Mouse (Mus musculus) lung, embryonic 15.5 days (tissue): Measurements from ENCODE around the gene Olfr299. TPM values are rescaled to one million over a fixed set of nuclear protein-coding genes. Genes with fewer than 3 reads are reported as not detected.

Experiments used
- ATAC-seq: fragments of 200-750 bp; cut with Nextera tagmentation; 2 replicates; pipeline ENCODE4 v1.8.0; 2017; ENCODE audit warnings: moderate number of reproducible peaks, borderline replicate concordance; ENCODE audit not compliant: low FRiP score, low TSS enrichment; ENCODE audit errors: extremely low read depth
- H3K27ac ChIP-seq: fragments of 300-500 bp; sonication (generic); 2 replicates; pipeline ENCODE4 v1.5.1; 2015; ENCODE audit warnings: moderate library complexity, mild to moderate bottlenecking, inconsistent platforms
- H3K27me3 ChIP-seq: fragments of 300-500 bp; sonication (generic); 2 replicates; pipeline ENCODE4 v1.6.1; 2015; ENCODE audit warnings: inconsistent platforms
- H3K36me3 ChIP-seq: fragments of 300-500 bp; sonication (generic); 2 replicates; pipeline ENCODE4 v1.6.1; 2015; ENCODE audit warnings: inconsistent platforms
- H3K4me1 ChIP-seq: fragments of 300-500 bp; sonication (generic); 2 replicates; pipeline ENCODE4 v1.6.1; 2015; ENCODE audit warnings: inconsistent platforms
- H3K4me2 ChIP-seq: fragments of 300-500 bp; sonication (generic); 2 replicates; pipeline ENCODE4 v1.6.1; 2015; ENCODE audit warnings: inconsistent platforms, mild to moderate bottlenecking, moderate library complexity
- H3K4me3 ChIP-seq: fragments of 300-500 bp; sonication (generic); 2 replicates; pipeline ENCODE4 v1.5.1; 2015; ENCODE audit warnings: mild to moderate bottlenecking, inconsistent platforms
- H3K9ac ChIP-seq: fragments of 300-500 bp; sonication (generic); 2 replicates; pipeline ENCODE4 v1.6.1; 2015; ENCODE audit warnings: inconsistent platforms
- H3K9me3 ChIP-seq: fragments of 300-500 bp; sonication (generic); 2 replicates; pipeline ENCODE4 v1.6.1; 2016; ENCODE audit warnings: inconsistent platforms
- WGBS: fragments of 180-500 bp; shearing (Covaris S2); methylation state at CpG from one replicate; pipeline ENCODE4 v1.1.7; 2015; 5-methylcytosine and 5-hydroxymethylcytosine counted together
- polyA plus RNA-seq: library from polyadenylated mRNA; unstranded; fragments of >200 nt; fragmentation: Nextera tagmentation; extraction: Ambion mirVana; gene quantifications from 2 replicates; pipeline ENCODE4 v1.2.1, GENCODE M21; 2015

The Olfr299 gene
- not detected in 2 replicates for polyA plus RNA-seq

DNA sequence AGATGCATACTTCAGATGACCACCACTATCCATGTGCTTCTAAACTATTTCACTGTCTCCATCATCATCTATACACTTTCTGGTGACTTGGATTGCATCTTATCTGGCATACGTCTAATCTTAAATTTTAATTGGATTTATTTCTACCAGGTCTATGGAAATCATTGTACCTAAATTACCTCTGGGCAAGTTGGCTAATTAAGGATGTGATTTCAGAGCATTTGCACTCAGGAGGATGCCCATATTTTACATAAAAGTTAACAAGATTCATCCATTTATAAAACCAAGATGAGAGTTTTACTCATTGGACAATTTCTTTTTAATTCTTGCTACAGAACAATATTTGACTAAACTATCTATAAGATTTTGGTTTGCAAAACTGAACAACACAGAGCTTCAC is at the start of gene Olfr299:
Olfr299 (plus strand) TSS at position 301 of the 400 bp plus-strand sequence.
- 87% methylated on average over 1 of the region's 1 CpGs for WGBS
- no peak for ATAC-seq

DNA sequence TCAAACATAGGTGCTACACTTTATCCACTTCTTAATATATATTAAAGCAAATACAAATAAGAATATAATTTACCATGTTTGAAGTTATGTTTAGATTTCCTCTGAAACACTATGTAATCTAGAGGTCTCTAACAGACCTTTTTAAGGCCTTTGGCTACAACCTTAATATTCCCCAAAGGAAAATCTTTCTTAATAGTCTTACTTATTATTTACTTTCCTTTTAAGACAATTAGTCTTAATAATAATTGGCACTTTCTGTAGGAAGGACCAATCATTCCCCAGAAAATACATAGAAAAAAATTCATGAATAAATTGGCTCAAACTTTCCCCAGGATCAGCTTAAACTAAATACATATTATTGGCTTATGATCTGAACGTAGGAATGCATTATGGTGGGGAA is 32.7 kb downstream of the Olfr299 start, which contains the start of gene Olfr298:
Olfr298 (minus strand) TSS at position 101 of the 400 bp plus-strand sequence.
- Histone ChIP-seq H3K27me3 (no peaks in the 10 kb centered on the region), H3K4me1 (no peaks in the 10 kb centered on the region), H3K27ac (no peak within 1 kb of the TSS), H3K4me2 (no peak within 1 kb of the TSS), H3K36me3 (no peaks in the 10 kb centered on the region), H3K4me3 (no peak within 1 kb of the TSS), H3K9ac (no peak within 1 kb of the TSS), H3K9me3 (no peaks in the 10 kb centered on the region)
- no peak for ATAC-seq
- WGBS = 88% methylated on average over 1 of the region's 1 CpGs

More for the DNA sequence above, at the start of gene Olfr299:
- no peaks in the 10 kb centered on the region for H3K27me3 ChIP-seq
- no peak within 1 kb of the TSS for H3K4me2 ChIP-seq
- no peaks in the 10 kb centered on the region for H3K9me3 ChIP-seq
- no peak within 1 kb of the TSS for H3K9ac ChIP-seq
- no peak within 1 kb of the TSS for H3K27ac ChIP-seq
- H3K36me3 ChIP-seq = no peaks in the 10 kb centered on the region
- H3K4me1 ChIP-seq = no peaks in the 10 kb centered on the region
- no peak within 1 kb of the TSS for H3K4me3 ChIP-seq

Other genes with a start within 250 kb of the Olfr299 start
- gene Vmn2r76, start 213.6 kb upstream of the Olfr299 start, polyA plus RNA-seq = not detected in 2 replicates
- gene Olfr310, start 182.7 kb upstream of the Olfr299 start, polyA plus RNA-seq = not detected in 2 replicates
- not detected in 2 replicates for gene Olfr309, start 146.2 kb upstream of the Olfr299 start, polyA plus RNA-seq
- gene Olfr308, start 134.3 kb upstream of the Olfr299 start, polyA plus RNA-seq = not detected in 2 replicates
- not detected in 2 replicates for gene Olfr307, start 122.3 kb upstream of the Olfr299 start, polyA plus RNA-seq
- not detected in 2 replicates for gene Olfr305, start 93.0 kb upstream of the Olfr299 start, polyA plus RNA-seq
- gene Olfr304, start 73.3 kb upstream of the Olfr299 start, polyA plus RNA-seq = not detected in 2 replicates
- not detected in 2 replicates for gene Olfr303, start 62.1 kb upstream of the Olfr299 start, polyA plus RNA-seq
- not detected in 2 replicates for gene Olfr301, start 56.1 kb upstream of the Olfr299 start, polyA plus RNA-seq
- not detected in 2 replicates for gene Olfr298, start 32.6 kb downstream of the Olfr299 start, polyA plus RNA-seq
- gene Olfr297, start 60.0 kb downstream of the Olfr299 start, polyA plus RNA-seq = not detected in 2 replicates
- not detected in 2 replicates for gene Olfr295, start 123.9 kb downstream of the Olfr299 start, polyA plus RNA-seq
- gene Olfr294, start 156.7 kb downstream of the Olfr299 start, polyA plus RNA-seq = not detected in 2 replicates
- gene Olfr293, start 189.1 kb downstream of the Olfr299 start, polyA plus RNA-seq = not detected in 2 replicates
- not detected in 2 replicates for gene Olfr292, start 228.4 kb downstream of the Olfr299 start, polyA plus RNA-seq